Mouse (Mus musculus) megakaryocyte, embryonic 14.5 days (primary cell): ENCODE measurements at regions not wholly inside any gene's neighbourhood (a gene's known extent, or its start where the extent isn't known, plus 50 kb on each side); places are given as distances from the start of the nearest gene placed in this dataset.

Experiments
- H3K27me3 ChIP-seq: replicated peaks from 2 replicates; pipeline ENCODE3; 2012; ENCODE audit warnings: inconsistent platforms
- H3K36me3 ChIP-seq: replicated peaks from 2 replicates; pipeline ENCODE3; 2012; ENCODE audit warnings: low read length, inconsistent platforms, mixed read lengths
- H3K4me1 ChIP-seq: 2 replicates; pipeline ENCODE4 v1.6.1; 2012; ENCODE audit warnings: inconsistent platforms
- H3K4me3 ChIP-seq: replicated peaks from 2 replicates; pipeline ENCODE3; 2012; ENCODE audit warnings: moderate library complexity, mild to moderate bottlenecking, inconsistent platforms
- H3K9me3 ChIP-seq: 2 replicates; pipeline ENCODE4 v1.6.1; 2012; ENCODE audit warnings: inconsistent platforms
- FLI1 ChIP-seq: IDR thresholded peaks from 2 replicates; pipeline ENCODE4 v1.6.1; 2012; ENCODE audit warnings: low read length, inconsistent platforms, mixed read lengths
- GATA1 ChIP-seq: IDR thresholded peaks from 3 replicates; pipeline ENCODE4 v1.6.1; 2012; ENCODE audit warnings: mixed read lengths, low read length, inconsistent platforms, borderline replicate concordance

DNA sequence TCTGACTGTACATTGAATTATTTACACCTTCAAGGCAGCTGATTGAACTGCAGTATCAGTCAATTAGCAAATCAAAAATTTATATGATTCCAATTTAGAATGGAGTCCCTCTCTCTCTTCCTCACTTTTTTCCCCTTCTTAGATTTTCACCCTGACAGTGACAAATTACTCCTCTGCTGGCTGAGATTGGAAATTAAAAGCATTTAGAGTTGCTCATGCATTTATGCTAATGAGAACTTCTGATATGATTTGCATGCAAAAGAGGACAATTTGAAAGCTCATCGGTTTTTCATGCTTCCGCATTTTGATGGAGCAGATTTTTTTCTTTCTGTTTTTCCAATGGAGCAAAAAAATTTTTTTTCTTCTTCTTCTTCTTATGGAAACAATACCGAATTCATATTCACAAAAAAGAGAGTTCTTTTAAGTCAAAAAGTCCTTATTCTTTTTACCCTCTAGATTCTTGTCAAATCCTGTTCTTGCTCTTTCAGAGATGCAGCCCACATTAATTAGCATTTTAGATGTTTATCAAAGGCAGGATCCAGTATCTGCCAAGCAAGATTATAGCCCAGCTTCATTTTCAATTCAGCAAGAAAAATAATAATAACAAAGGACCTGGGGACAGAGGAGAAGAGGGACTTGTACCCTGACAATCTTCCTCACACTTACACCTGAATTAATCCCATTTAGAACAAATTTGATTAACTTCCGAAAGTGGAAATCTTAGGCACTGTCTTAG is 173.6 kb upstream of the Nox3 start:
- no peaks in the 10 kb centered on the region for H3K36me3 ChIP-seq
- TF ChIP-seq GATA1 (no peak), FLI1 (no peak)

DNA sequence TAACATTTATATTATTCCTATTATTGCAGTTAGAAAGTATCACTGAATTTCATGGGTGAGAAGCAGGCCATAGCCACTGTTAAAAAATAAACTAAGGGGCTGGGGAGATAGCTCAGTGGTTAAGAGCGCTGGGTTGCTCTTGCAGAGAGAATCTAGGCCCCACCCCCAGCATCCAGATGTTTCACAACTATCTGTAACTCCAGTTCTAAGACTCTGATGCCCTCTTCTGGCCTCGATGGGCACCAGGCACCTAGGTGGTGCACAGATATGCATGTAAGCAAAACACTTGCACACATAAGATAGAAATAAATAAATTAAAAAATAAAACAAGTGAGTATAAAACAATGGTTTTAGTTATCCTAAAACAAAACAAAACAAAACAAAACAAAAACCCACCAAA is 166.3 kb upstream of the Nox3 start:
- Histone ChIP-seq H3K4me1 (no peaks in the 10 kb centered on the region), H3K36me3 (no peaks in the 10 kb centered on the region), H3K4me3 (no peak overlapping the region), H3K27me3 (no peaks in the 10 kb centered on the region), H3K9me3 (no peaks in the 10 kb centered on the region)
- TF ChIP-seq GATA1 = no peak
- no peak for TF ChIP-seq FLI1

More for the DNA sequence above, 173.6 kb upstream of the Nox3 start:
- Histone ChIP-seq H3K27me3 (no peaks in the 10 kb centered on the region), H3K4me1 (no peaks in the 10 kb centered on the region), H3K4me3 (no peak overlapping the region), H3K9me3 (peaks cover 5% of the 10 kb centered on the region; the same call in 1 of the 2 replicates)

DNA sequence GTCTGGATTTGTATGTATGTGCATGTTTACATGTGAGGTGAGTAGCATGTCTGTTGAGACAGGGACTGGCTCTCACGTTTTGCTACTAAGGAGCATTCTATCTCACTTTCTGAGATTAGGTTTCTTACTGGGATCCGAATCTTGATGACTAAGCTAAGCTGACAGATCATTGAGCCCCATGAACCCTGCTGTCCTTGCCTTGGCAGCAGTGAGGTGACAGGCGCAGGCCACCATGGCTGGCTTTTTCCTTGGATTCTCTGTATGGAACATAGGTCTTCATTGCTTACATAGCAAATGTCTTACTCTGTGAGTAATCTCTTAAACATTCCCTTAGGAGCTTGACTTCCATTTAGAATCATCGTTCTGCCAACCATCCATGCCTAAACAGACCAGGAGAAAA is 140.3 kb upstream of the Nox3 start:
- Histone ChIP-seq H3K36me3 (no peaks in the 10 kb centered on the region), H3K27me3 (no peaks in the 10 kb centered on the region), H3K4me1 (no peaks in the 10 kb centered on the region), H3K4me3 (no peak overlapping the region), H3K9me3 (no peaks in the 10 kb centered on the region)
- TF ChIP-seq FLI1 (no peak), GATA1 (no peak)

DNA sequence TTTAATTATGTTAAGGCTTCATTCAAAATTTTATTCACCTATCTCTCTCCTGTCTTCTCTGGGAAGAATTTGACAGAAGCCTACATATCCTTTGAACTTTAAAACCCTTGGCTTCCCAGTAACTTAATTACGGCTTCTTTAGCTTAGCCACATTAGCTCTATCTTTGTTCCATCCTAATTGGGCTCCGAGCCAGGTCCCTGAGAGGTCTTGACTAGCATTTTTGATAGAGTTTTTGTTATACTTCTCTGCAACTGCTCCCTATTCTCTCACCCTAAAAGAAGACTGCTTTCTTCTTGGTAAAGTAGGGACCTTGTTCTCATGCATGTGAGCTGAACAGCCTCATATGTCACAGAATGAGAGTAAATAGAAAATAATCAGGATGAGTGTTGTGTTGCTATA is 115.1 kb upstream of the Nox3 start:
- Histone ChIP-seq H3K4me3 (no peak overlapping the region), H3K36me3 (no peaks in the 10 kb centered on the region), H3K9me3 (no peaks in the 10 kb centered on the region), H3K27me3 (no peaks in the 10 kb centered on the region), H3K4me1 (no peaks in the 10 kb centered on the region)
- TF ChIP-seq GATA1 = no peak
- no peak for TF ChIP-seq FLI1

DNA sequence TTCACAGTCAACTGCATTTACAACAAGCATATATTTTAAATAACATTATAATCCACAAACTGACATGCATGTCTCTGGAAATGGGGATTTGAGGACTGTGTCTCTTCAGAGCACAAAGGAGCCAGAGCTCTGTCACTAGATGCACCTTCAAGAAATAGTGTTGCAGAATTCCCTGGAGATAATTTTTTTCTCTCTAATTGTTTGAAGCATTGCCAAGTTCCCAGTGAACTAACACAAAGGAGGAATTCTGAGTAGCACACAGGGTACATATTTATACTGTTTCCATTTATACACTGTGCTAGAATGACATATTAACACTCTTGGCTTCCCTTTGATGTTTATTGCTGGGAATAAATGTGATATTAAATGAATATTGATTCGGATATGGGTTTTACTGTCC is 107.4 kb upstream of the Nox3 start:
- Histone ChIP-seq H3K4me3 (no peak overlapping the region), H3K27me3 (no peaks in the 10 kb centered on the region), H3K9me3 (no peaks in the 10 kb centered on the region), H3K4me1 (no peaks in the 10 kb centered on the region), H3K36me3 (no peaks in the 10 kb centered on the region)
- TF ChIP-seq FLI1 (no peak), GATA1 (no peak)

- Histone ChIP-seq H3K9me3 (no peaks in the 10 kb centered on the region), H3K4me3 (no peak overlapping the region), H3K36me3 (no peaks in the 10 kb centered on the region), H3K4me1 (no peaks in the 10 kb centered on the region), H3K27me3 (no peaks in the 10 kb centered on the region)
- no peak for TF ChIP-seq FLI1
- TF ChIP-seq GATA1 = no peak
Measured at GRCm38 (mm10) chr17:3792597-3792996, 96.5 kb upstream of the Nox3 start.

GRCm38 (mm10) chr17:3782156-3782555 is 86.1 kb upstream of the Nox3 start:
- no peaks in the 10 kb centered on the region for H3K27me3 ChIP-seq
- TF ChIP-seq GATA1 = no peak
- TF ChIP-seq FLI1 = no peak
- H3K36me3 ChIP-seq = no peaks in the 10 kb centered on the region
- no peak overlapping the region for H3K4me3 ChIP-seq
- no peaks in the 10 kb centered on the region for H3K9me3 ChIP-seq
- H3K4me1 ChIP-seq = no peaks in the 10 kb centered on the region

GRCm38 (mm10) chr17:3777691-3778090 is 81.6 kb upstream of the Nox3 start:
- Histone ChIP-seq H3K27me3 (no peaks in the 10 kb centered on the region), H3K9me3 (peaks cover 6% of the 10 kb centered on the region; the same call in 1 of the 2 replicates), H3K4me1 (no peaks in the 10 kb centered on the region), H3K4me3 (no peak overlapping the region), H3K36me3 (no peaks in the 10 kb centered on the region)
- TF ChIP-seq FLI1 (no peak), GATA1 (no peak)

- Histone ChIP-seq H3K36me3 (no peaks in the 10 kb centered on the region), H3K4me3 (peak overlapping the region; percentile 0), H3K9me3 (0 out of 2 replicates have a peak, but pooled peaks cover 4% of the 10 kb centered on the region), H3K27me3 (no peaks in the 10 kb centered on the region), H3K4me1 (no peaks in the 10 kb centered on the region)
- TF ChIP-seq GATA1 = no peak
- TF ChIP-seq FLI1 = no peak
Measured at GRCm38 (mm10) chr17:3747808-3748335, 51.8 kb upstream of the Nox3 start.
